Mouse (Mus musculus) lung, postnatal 0 days (tissue): ENCODE data around the gene Sbf2. TPM values are rescaled to one million over a fixed set of nuclear protein-coding genes. Genes with fewer than 3 reads are reported as not detected.
"Not testable (repeated sequence)": the region's sequence is repeated elsewhere in the genome, so short reads cannot be mapped to it uniquely, and the experiment has no call there.

Experiments used
- ATAC-seq: fragments of 200-750 bp; cut with Nextera tagmentation; 2 replicates; pipeline ENCODE4 v1.8.0; 2017; ENCODE audit warnings: moderate library complexity
- DNase-seq: peaks from one replicate; pipeline ENCODE4 v3.0.0-alpha.2; 2016; ENCODE audit warnings: low spot score
- H3K27ac ChIP-seq: fragments of 300-500 bp; sonication (generic); 2 replicates; pipeline ENCODE4 v1.5.1; 2014; ENCODE audit warnings: antibody characterized with exemption, mild to moderate bottlenecking, low read length, mixed read lengths
- H3K27me3 ChIP-seq: fragments of 300-500 bp; sonication (generic); replicated peaks from 2 replicates; pipeline ENCODE4 v1.6.1; 2014; ENCODE audit warnings: low read length, mixed read lengths; ENCODE audit not compliant: insufficient read depth
- H3K36me3 ChIP-seq: fragments of 300-500 bp; sonication (generic); 2 replicates; pipeline ENCODE4 v1.6.1; 2014; ENCODE audit warnings: low read length, mixed read lengths; ENCODE audit not compliant: insufficient read depth
- H3K4me1 ChIP-seq: fragments of 300-500 bp; sonication (generic); 2 replicates; pipeline ENCODE4 v1.6.1; 2014; ENCODE audit warnings: antibody characterized with exemption, low read depth, low read length, mixed read lengths; ENCODE audit not compliant: insufficient read depth
- H3K4me2 ChIP-seq: fragments of 300-500 bp; sonication (generic); replicated peaks from 2 replicates; pipeline ENCODE4 v1.6.1; 2014; ENCODE audit warnings: low read depth, mild to moderate bottlenecking, low read length, moderate library complexity, mixed read lengths
- H3K4me3 ChIP-seq: fragments of 300-500 bp; sonication (generic); 2 replicates; pipeline ENCODE4 v1.5.1; 2014; ENCODE audit warnings: low read depth, low read length
- H3K9ac ChIP-seq: fragments of 300-500 bp; sonication (generic); replicated peaks from 2 replicates; pipeline ENCODE4 v1.6.1; 2014; ENCODE audit warnings: low read depth, mild to moderate bottlenecking
- H3K9me3 ChIP-seq: fragments of 300-500 bp; sonication (generic); 2 replicates; pipeline ENCODE4 v1.6.1; 2016; ENCODE audit warnings: low read length, mixed read lengths
- CTCF ChIP-seq: IDR thresholded peaks from 2 replicates; pipeline ENCODE4 v1.5.1; 2016; ENCODE audit warnings: antibody characterized with exemption, mild to moderate bottlenecking
- EP300 ChIP-seq: IDR thresholded peaks from 2 replicates; pipeline ENCODE4 v1.6.1; 2016; ENCODE audit warnings: antibody characterized with exemption, mild to moderate bottlenecking, control low read depth
- WGBS: fragments of 180-500 bp; shearing (Covaris S2); extraction: QIAGEN DNeasy Blood & Tissue Kit; methylation state at CpG from one replicate; pipeline ENCODE4 v1.1.7; 2014; 5-methylcytosine and 5-hydroxymethylcytosine counted together
- polyA plus RNA-seq: library from polyadenylated mRNA; unstranded; fragments of >200 nt; fragmentation: Nextera tagmentation; extraction: Ambion mirVana; gene quantifications from 2 replicates; pipeline ENCODE4 v1.2.1, GENCODE M21; 2015

The Sbf2 gene
- polyA plus RNA-seq, 1 experiment from 2014 or later: 23.3 TPM

GRCm38 (mm10) chr7:110561647-110562046, 53.1 kb downstream of the Sbf2 start:
- ATAC-seq: no peak
- H3K9ac ChIP-seq: no peak overlapping the region
- DNase-seq: no peak
- no peak overlapping the region for H3K4me2 ChIP-seq
- H3K27ac ChIP-seq: no peak overlapping the region
- H3K27me3 ChIP-seq: no peaks in the 10 kb centered on the region
- 72% methylated on average over 1 of the region's 1 CpGs for WGBS
- peaks cover 3% of the 10 kb centered on the region; the same call in 1 of the 2 replicates for H3K36me3 ChIP-seq
- no peaks in the 10 kb centered on the region for H3K4me1 ChIP-seq
- no peaks in the 10 kb centered on the region for H3K9me3 ChIP-seq
- no peak overlapping the region for H3K4me3 ChIP-seq
- TF ChIP-seq EP300 (no peak), CTCF (no peak)

- DNase-seq: no peak
- Histone ChIP-seq H3K9me3 (no peaks in the 10 kb centered on the region), H3K9ac (no peak overlapping the region), H3K27ac (no peak overlapping the region), H3K4me1 (no peaks in the 10 kb centered on the region), H3K27me3 (no peaks in the 10 kb centered on the region), H3K36me3 (peaks cover 3% of the 10 kb centered on the region; the same call in 1 of the 2 replicates), H3K4me3 (no peak overlapping the region), H3K4me2 (no peak overlapping the region)
- ATAC-seq: no peak
- TF ChIP-seq EP300 (no peak), CTCF (no peak)
Observed at GRCm38 (mm10) chr7:110557001-110557400, 57.7 kb downstream of the Sbf2 start.

GRCm38 (mm10) chr7:110556221-110556620, 58.5 kb downstream of the Sbf2 start:
- DNase-seq (peak; percentile 22), ATAC-seq (no peak)
- no peak overlapping the region for H3K27ac ChIP-seq
- H3K9me3 ChIP-seq: no peaks in the 10 kb centered on the region
- no peak overlapping the region for H3K4me2 ChIP-seq
- H3K36me3 ChIP-seq: peaks cover 3% of the 10 kb centered on the region; the same call in 1 of the 2 replicates
- H3K9ac ChIP-seq: no peak overlapping the region
- TF ChIP-seq EP300 (no peak), CTCF (no peak)
- H3K4me3 ChIP-seq: no peak overlapping the region
- no peaks in the 10 kb centered on the region for H3K4me1 ChIP-seq
- H3K27me3 ChIP-seq: no peaks in the 10 kb centered on the region

GRCm38 (mm10) chr7:110555260-110555659, 59.5 kb downstream of the Sbf2 start:
- peaks cover 3% of the 10 kb centered on the region; the same call in 1 of the 2 replicates for H3K36me3 ChIP-seq
- no peak overlapping the region for H3K4me2 ChIP-seq
- TF ChIP-seq CTCF: no peak
- 87% methylated on average over 1 of the region's 1 CpGs for WGBS
- DNase-seq: no peak
- H3K27ac ChIP-seq: no peak overlapping the region
- no peaks in the 10 kb centered on the region for H3K9me3 ChIP-seq
- no peak overlapping the region for H3K9ac ChIP-seq
- no peaks in the 10 kb centered on the region for H3K27me3 ChIP-seq
- H3K4me3 ChIP-seq: no peak overlapping the region
- ATAC-seq: no peak
- H3K4me1 ChIP-seq: no peaks in the 10 kb centered on the region

- Histone ChIP-seq H3K9me3 (no peaks in the 10 kb centered on the region), H3K9ac (no peak overlapping the region), H3K4me1 (no peaks in the 10 kb centered on the region), H3K36me3 (no peaks in the 10 kb centered on the region), H3K4me3 (no peak overlapping the region), H3K27ac (no peak overlapping the region), H3K4me2 (no peak overlapping the region), H3K27me3 (no peaks in the 10 kb centered on the region)
- DNase-seq (peak; percentile 80), ATAC-seq (0 out of 2 replicates have a peak, but pooled peaks have one; percentile 17)
- TF ChIP-seq EP300 (no peak), CTCF (peak; percentile 71)
- WGBS: 86% methylated on average over 1 of the region's 1 CpGs
Observed at GRCm38 (mm10) chr7:110548268-110548667, 66.5 kb downstream of the Sbf2 start.

- ATAC-seq (no peak), DNase-seq (no peak)
- Histone ChIP-seq H3K4me1 (no peaks in the 10 kb centered on the region), H3K9ac (no peak overlapping the region), H3K9me3 (no peaks in the 10 kb centered on the region), H3K36me3 (no peaks in the 10 kb centered on the region), H3K27ac (no peak overlapping the region), H3K27me3 (no peaks in the 10 kb centered on the region), H3K4me3 (no peak overlapping the region), H3K4me2 (no peak overlapping the region)
- TF ChIP-seq EP300 (no peak), CTCF (no peak)
- 89% methylated on average over 6 of the region's 6 CpGs for whole genome bisulfite sequencing
Observed at GRCm38 (mm10) chr7:110543341-110543740, 71.4 kb downstream of the Sbf2 start.

- no peak overlapping the region for H3K27ac ChIP-seq
- ATAC-seq (peak; percentile 26; the same call in 1 of the 2 replicates), DNase-seq (peak; percentile 45)
- no peaks in the 10 kb centered on the region for H3K27me3 ChIP-seq
- no peaks in the 10 kb centered on the region for H3K4me1 ChIP-seq
- H3K9ac ChIP-seq: no peak overlapping the region
- WGBS: 70% methylated on average over 2 of the region's 2 CpGs
- no peak overlapping the region for H3K4me2 ChIP-seq
- no peaks in the 10 kb centered on the region for H3K36me3 ChIP-seq
- TF ChIP-seq CTCF: no peak
- no peak for TF ChIP-seq EP300
- H3K4me3 ChIP-seq: no peak overlapping the region
- H3K9me3 ChIP-seq: no peaks in the 10 kb centered on the region
Observed at GRCm38 (mm10) chr7:110539266-110539665, 75.5 kb downstream of the Sbf2 start.

GRCm38 (mm10) chr7:110530295-110530694, 84.4 kb downstream of the Sbf2 start:
- not testable (repeated sequence) for H3K9ac ChIP-seq, ATAC-seq, H3K27me3 ChIP-seq, H3K4me2 ChIP-seq, H3K9me3 ChIP-seq, H3K27ac ChIP-seq, DNase-seq, H3K4me1 ChIP-seq, H3K4me3 ChIP-seq, H3K36me3 ChIP-seq
